Mouse (Mus musculus) heart, adult 2 months (tissue): ENCODE measurements around the gene Nup160.

Experiments used
- CTCF ChIP-seq: fragments of 200-600 bp; IDR thresholded peaks from 2 replicates; pipeline ENCODE4 v1.8.1; 2022; ENCODE audit warnings: antibody characterized with exemption, mild to moderate bottlenecking, moderate library complexity
- EP300 ChIP-seq: fragments of 200-500 bp; IDR thresholded peaks from 2 replicates; pipeline ENCODE4 v1.6.1; 2011; ENCODE audit warnings: low read depth, low read length, control low read depth; ENCODE audit not compliant: insufficient read depth

DNA sequence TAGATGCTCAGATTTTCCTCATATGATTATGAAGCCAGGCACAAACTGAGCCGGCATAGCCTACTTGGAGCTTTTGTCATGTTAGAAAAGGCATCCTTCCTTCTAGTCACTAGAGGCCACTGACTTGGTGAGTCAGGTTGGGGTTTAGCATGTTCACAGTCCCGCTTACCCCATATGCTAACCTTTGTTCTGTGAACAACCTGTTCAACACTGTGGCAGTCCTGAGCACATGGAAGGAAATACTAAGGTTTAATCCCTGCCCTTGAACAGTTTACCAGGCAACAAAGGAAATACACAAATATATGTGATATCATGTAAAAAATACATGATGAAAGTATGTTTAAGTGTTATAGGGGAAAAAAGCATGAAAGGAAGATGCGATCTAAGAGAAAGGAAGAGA is 27.6 kb upstream of the Nup160 start:
- TF ChIP-seq CTCF (no peak), EP300 (no peak)
